Mouse (Mus musculus) megakaryocyte progenitor cell, adult 5-6 weeks (primary cell): ENCODE data around the gene Gins2. TPM values are rescaled to one million over a fixed set of nuclear protein-coding genes. Genes with fewer than 3 reads are reported as not detected.
A peak's percentile ranks its signal among the peaks of the same experiment; 100 is the strongest.

Experiments used
- ATAC-seq: replicated peaks from 2 replicates; pipeline ENCODE4 v1.8.0; 2016; ENCODE audit warnings: mild to moderate bottlenecking, moderate TSS enrichment, inconsistent platforms; ENCODE audit not compliant: poor library complexity
- total RNA-seq, 2 experiments: library from RNA; stranded (forward) in 1 of 2; stranded (reverse) in 1 of 2; fragments of 157-497, 149-512 nt in 1 of 2; fragments of 200-1000 nt in 1 of 2; gene quantifications; 2 replicates each; pipeline versions ENCODE4 v1.2.3 to v1.2.4; 2015 to 2017

Gene Gins2
- total RNA-seq, 2 experiments from 2014 or later = 47.1 to 67.1 TPM

DNA sequence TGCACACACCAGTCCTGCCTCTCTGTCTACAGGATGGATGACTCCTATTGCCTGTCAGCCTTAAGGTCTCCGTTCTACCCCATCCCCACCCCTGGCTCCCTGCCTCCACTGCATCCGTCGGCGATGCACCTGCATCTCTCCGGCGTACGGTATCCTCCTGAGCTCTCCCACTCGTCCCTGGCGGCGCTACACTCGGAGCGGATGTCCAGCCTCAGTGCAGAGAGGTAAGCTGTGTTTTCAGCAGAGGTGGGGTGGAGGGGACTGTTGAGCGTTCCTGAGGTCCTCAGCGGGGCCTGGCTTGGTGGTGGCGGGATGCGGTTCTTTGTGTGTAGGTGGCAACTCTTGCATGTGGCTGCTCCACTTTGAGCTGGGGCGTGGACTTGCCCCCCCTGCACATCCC, 21.4 kb downstream of the Gins2 start:
- ATAC-seq = no peak

DNA sequence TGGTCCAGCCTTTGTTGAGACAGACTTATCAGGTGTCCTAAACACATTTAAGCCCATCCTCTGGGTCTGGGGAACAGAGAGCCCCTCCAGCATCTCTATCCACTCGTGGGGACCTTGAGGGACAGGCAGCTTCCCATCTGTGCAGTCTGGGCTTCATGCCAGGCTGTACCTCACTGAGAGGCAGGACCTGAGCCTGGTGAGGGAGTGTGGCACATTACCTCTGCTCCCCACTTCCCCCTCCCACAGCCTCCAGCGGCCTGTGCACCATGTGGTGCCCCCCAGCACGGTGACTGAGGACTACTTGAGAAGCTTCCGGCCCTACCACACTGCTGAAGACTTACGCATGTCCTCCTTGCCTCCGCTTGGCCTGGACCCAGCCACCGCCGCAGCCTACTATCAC, 22.4 kb downstream of the Gins2 start:
- ATAC-seq = no peak

DNA sequence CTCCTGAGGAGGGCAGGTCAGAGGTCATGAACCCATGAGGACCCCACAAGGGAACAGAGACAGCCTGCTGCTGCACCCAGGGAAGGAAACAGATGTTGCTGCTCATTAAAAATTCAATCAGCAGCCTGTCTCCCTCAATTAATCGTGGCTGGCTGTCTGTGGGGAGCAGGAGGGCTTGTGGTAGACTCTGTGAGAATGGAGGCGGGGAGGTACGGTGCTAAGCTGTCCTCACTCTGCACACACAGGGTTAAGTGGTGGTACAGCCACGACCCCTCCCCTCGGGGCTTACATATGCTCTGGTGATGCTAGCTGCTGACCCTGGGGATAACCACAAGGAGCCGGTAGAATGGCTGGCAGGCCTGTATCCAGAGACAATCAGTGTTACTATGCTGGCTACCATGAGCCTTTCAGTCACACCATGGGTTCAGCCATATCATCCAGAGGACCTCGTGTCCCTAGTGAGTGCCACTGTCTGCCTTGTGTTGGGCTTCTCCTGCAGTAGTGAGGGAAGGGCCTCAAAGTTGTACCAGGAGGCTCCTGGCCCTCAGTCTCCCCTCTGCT, 23.9 kb downstream of the Gins2 start:
- no peak for ATAC-seq

DNA sequence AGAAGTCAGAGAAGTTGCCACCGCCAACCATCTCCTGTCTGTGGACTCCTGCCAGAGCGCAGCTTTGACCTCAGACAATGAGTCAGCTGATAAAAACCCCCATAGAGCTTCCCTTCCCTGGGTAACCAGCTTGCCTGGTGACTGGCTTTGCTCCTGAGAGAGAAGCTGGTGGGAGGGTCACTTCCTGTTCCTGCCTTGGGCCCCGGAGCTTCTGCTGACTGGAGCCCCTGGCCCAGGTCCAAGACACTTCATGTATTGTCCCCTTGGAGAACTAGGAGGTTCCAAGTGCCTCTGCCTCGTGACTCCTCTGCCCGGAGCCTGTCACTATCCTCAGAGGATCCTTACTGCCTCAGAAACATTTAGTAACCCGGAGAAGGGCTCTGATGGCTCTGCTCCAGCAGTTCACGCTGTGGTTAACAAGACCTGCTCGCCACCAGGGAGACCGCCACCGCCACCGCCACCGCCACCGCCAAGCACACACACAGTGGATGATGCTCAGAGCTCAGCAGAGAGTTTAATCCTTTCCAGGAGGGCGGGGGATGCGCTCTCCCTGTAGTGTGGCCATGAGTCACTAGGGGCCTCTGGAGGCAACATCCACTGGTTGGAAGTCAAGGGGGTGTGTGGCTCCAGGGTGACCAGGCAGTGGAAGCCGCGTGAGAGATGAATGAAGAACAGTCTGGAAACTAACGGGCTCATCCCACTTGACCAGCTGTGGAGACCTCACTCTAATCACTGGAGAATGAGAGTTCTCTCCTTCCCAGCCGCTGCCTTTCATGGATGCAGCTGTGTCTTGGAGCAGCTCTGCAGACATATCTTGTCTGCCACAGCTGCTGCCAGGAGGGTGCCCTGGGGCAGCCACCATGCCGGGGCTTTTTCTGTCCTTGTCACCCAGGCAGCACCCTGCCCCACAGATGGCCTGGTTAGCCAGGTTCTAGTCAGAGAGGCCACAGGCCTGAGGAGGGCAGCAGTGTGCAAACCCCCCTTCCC, 25.0 kb downstream of the Gins2 start:
- ATAC-seq = peak; percentile 78

DNA sequence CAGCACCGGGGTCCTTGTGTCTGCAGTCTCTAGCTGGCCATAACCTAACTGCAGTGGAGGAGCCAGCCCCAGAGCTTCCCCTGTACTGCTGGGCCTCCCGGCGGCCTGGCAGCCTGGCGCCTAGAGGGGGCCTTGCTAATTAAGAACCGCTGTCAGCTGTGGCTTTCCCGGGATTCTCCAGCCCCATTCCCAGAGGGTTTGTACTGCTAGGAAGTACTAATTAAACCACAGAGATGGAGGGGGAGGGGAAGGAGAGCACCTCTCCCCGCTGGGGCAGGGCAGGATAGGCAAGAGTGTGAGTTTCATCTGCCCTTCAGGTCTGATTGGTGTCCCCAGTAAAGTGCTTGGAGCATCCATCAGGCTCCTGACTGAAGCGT, 25.8 kb downstream of the Gins2 start:
- ATAC-seq = no peak; the same call in 1 of the 2 replicates

DNA sequence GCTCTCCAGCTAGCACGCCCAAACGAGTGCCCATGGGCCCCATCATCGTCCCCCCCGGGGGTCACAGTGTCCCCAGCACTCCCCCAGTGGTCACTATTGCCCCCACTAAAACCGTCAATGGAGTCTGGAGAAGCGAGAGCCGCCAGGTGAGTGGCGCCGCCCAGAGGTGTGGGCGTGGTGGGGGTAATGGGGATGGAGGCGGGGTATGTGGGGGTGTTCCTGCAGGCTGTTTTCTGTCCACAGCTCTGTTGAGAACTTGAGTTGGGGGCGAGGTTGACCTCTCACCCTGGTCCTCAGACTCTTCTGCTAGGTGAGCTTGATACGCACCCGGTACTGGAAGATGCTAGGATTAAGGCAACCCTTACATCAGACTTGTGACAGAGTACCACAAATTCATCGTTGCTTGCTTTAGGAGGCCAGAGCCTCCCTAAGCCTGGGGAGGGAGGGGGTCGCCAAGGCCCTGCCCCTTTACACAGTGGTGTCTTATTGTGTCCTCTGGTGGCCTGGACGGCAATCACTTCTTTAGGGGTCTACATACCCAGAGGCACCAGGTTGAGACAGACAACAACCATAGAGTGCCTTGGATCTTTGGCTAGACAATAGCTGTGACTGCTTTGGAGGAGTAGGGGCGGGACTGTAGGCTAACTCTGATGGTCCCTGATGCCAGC, 26.3 kb downstream of the Gins2 start:
- ATAC-seq = no peak

DNA sequence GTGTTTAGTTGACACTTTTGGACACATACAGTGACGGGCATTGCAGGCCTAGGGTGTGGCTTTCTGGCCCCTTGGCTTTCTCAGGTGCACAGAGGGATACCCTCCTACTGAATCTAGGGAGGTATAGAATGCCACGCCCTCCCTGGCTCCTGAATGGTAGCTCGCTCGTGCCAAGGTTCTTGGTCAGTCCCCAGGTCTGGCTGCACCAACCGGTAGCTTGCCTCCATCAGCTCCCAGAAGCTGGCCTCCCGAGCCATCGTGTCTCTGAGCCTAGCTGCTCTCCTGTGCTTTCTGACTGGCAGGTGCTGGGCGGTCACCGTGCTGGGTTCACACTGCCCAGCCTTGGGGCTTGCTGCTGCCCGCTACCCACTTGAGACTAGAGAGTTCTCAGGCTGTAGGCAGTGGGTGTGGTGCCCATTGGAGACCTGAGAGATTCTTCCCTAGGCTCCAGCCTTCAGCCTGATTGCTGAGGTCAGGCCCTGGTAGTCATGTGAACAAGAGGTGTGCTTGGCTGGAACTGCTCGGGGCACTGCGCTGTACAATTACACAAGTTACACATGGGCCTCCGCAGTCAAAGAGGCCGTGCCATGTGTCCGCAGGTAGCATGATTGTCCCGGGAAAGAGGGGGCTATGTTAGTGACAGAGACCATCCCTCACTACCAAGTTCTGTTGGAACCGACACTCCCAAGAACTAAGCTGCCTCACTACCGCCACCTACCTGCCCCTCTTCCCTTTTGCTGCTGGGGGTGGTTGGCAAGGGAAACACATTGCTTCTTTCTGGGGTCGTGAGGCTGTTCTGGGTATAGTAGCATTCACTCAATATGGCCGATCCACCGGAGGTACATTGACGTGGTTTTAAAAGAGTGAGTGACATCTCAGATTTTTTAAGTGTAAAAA, 27.3 kb downstream of the Gins2 start:
- ATAC-seq = no peak

DNA sequence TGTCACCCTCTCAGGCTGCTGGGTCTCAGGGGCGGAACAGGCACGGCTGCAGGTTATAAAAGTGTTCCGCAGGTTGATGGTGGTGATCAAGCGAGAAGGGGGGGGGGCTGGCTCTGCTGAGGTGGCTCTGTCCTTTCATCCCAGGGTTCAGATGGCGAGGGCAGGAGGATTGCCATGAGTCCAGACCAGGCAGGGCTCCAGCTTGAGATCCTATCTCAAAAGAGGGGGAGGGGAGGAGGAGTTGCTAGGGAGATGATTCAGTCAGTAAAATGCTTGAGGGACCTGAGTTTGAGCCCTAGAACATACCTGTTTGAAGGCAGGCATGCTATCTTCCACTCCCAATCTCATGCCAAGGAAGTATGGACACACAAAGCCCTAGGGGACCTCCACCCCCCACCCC, 28.6 kb downstream of the Gins2 start:
- no peak for ATAC-seq

DNA sequence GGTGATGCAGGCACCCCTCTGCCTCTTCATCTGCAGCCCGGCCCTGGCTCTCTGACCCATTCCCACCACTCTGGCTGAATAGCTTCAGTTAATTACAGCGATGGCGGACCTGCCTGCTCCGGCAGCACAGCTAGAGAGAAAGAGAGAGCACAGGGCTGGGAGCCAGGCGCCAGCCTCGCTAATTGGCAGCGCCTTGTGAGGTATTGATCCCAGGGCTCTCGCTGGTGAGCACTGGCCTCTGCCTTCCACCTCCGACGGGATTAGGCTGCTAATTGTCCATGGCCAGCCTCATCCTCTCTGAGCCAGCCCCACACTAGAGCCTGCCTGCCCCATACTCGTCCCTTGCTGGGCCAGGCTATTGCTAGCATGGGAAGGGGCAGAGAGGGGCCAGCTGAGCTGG, 29.4 kb downstream of the Gins2 start:
- ATAC-seq = no peak

DNA sequence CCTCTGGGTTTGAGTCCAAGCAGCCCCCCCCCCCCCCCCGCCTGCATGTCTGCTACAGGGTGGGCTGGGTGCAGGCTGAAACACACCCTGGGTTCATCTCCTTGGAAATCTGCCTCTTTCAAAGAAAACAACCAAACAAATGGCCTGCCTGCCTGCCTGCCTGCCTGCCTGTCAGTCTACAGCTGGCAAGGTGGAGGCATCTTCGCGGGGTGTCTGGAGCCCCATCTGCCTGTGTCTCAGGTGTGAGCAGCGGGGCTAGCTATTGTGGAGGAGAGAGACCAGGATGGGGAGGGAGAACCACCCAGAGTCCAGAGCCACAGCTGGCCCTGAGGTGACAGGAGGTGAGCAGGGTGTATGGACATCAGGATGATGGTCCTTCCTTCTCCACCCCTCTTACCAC, 30.9 kb downstream of the Gins2 start:
- ATAC-seq = no peak

DNA sequence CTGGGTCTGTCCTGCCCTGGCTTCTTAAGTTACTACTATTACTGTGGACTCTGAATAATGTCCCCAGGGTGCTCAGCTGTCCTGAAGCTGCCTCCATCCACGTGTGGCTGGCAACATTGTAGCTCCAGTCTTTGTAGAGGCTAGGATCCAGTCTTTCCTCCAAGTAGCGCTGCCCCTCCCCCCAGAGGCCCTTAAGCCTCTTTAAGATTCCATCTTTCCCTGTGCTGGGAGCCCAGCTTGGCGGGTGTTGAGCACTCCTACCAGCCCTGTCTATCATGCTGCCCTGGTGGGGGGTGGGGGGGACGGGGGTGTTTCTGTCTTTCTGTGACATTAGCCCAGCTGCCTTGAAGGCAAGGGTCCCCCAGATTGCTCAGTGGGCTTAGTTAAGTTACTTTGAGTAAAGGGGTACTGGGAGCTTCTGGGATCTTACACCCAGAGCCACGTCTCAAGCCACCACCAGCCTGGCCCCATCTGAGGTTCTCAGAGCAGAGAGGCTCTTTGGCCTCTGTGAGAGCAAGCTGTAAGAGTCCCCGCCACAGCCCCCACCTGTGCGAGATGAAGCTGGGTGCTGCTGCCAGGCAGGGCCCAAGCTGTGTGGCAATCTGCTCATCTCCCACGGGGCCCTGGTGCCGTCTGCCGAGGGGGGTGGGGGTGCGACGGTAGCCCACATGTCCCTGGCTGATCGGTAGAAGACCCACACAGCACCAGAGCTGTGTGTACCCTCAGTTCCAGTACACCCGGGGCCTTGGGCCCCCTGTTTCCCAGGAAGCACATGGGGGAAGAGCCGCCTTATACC, 31.7 kb downstream of the Gins2 start:
- ATAC-seq = no peak

DNA sequence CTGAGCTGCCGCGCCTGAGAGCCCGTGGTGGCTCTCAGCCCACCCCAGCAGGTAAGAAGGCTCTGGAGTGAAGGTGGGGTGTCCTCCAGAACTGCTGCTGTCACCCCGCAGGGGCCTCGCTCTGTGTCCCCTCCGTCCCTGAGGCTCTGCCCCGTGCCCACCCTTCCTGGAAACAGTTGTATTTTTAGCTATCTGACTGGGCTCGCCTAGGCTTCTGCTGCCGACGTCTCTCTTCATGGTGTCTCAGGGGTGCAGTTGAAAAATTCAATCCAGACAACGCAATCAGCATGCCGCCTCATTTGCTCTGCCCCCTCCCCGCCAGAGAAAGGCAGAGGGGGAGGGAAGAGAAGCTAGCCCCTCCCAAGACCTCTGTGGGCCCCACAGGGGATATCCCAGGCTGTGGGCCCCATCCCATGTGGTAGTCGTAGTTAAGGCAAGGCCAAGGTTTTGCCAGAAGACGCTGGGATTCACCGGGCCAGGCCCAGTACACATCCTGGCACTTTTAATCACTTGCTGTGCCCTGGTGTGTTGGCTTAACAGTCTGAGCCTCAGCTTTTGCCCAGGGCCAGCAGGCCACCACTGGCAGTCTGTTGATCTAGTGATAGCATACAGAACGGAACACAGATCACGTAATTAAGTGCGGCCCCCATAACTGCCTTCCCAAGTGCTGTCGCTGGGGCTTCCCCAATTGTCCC, 32.8 kb downstream of the Gins2 start:
- no peak for ATAC-seq

DNA sequence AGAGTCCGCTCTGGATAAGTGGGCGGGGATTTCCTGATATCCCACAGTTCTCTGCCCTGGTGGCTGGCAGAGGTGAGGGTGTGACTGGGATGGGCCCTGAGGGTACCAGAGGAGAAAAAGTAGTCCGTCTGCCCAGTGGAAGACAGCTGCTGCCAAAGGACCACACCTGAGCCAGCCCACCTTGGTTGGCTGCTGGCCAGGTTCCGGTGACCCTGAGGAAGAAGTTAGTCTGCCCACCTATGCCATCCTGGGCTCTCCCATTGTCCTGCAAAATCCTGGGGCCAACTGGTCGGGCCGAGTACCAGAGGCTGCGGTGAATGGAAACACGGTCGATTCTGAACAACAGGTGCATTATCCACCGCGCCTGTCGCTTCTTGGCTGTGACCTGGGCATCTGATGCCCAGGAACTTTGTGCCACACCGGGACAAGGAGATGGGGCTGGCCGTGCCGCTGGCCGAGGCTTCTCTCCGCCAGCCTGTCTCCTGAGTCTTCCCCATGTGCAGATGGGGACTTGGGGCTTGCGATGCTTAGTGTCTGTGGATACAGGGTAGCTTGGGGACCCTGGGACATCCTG, 34.6 kb downstream of the Gins2 start:
- no peak for ATAC-seq

DNA sequence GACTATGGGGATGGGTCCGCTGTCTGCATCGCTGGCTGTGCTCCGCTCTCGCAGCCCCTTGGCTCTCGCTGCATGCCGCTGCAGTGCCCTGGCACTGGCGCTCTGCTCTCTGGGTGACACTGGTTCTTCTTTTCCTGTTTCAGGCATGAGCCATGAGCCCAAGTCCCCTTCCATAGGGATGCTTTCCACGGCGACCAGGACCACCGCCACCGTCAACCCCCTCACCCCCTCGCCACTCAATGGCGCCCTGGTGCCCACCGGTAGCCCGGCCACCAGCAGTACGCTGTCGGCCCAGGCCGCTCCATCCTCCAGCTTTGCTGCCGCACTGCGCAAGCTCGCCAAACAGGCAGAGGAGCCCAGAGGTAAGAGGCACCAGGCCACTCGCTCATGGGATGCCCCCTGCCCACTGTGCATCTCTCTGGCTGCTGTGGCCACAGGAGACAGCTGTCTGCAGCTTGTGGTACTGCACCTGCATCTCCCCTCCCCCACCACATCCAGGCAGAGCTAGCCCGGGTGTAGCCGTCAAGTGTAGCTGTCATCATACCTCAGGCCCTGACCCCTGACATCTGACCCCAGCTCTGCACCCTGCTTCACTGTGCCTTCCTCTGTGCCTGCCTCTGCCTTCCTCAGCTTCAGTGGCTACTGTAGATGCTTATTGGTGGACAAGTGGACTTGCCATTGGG, 35.5 kb downstream of the Gins2 start:
- ATAC-seq = 0 out of 2 replicates have a peak, but pooled peaks have one; percentile 11

DNA sequence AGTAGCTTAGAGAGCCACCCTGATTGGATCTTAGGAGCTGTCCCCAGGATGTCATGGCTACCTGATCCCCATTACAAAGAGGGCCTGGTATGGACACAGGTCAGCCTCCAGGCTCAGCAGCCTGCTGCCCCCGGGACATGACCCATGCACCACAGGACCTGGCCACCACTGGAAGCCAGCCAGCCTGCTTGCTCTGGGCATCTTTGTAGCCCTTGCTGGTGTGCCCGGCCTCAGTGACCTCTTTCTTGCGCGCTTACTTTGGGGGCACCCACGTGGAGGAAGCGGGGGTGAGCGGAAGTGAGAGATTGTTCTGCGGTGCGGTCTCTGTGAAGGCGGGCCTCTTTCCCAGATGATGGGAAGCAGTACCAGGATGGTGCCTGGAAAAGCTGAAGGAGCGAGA, 36.6 kb downstream of the Gins2 start:
- ATAC-seq = no peak

DNA sequence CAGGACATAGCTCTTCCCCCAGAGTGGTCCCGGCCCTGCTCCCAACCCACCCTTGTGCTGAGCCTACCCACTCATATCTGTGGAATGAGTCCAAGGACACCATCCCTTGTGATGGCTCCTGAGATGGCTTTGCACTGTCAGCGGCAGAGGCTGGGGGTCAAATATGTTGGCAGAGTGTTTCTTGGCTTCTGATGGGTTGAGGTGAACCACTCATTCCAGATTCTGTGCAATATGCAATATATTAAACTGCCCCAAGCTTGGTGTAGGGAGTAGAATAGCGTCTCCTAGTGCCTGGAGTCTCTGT, 37.5 kb downstream of the Gins2 start:
- ATAC-seq = no peak

DNA sequence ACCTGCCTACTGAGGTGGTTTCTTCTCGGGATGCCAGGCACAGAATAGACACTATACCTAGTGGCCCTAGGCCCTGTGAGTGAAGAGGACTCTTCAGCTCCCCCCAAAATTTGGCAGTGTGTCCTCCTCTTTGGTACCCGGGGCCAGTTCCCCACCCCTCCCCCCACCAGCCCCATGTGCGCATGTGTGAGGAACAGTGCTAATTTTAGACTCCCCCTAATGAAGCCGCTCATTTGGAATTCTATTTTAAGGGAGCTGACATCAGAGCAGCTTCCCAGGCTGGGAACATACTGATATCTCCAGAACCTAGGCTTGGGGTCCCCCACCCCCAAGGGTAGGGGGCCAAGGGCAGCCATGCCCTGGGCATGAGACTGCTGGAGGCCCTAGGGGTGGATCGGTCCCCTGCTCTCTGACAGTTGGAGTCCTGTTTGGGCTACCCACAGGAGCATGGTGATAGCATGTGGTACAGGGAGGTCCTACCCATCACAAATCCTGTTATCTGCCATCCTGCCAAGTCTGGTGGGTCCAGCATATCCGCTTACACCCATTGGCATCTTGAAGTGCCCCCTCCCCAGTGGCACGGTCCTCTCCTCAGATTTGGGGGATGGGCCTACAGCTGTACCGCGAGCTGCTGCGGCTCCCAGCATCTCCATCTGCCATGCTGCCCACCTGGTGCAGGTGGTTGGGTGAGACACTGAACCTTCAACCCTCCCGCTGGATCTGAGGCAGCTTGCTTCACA, 38.0 kb downstream of the Gins2 start:
- no peak for ATAC-seq

DNA sequence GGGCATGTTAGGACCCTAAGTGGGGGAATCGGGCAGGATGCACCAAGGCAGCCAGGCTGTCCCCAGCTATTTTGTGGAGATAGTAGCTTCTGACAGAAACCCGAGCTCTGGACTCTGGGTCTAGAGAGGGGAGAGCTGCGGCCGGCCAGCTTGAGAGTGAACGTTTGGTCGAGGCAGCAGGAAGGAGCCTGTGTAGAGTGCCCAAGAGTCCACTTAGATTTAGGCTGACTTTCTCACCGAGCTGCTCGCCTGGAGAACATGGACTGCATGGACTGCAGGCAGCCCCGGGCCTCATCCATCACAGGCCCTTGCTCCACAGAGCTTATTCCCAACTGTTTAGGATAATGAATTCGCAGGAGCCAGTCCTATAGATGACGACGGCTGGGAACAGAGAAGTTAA, 38.7 kb downstream of the Gins2 start:
- ATAC-seq = no peak
